Mouse (Mus musculus) heart, postnatal 10 days (tissue): ENCODE data around the gene Rrp1b. TPM values are rescaled to one million over a fixed set of nuclear protein-coding genes. Genes with fewer than 3 reads are reported as not detected.
A peak's percentile ranks its signal among the peaks of the same experiment; 100 is the strongest.

ENCODE experiments used
- DNase-seq, 2 experiments: peaks; one replicate each; pipeline ENCODE4 v3.0.0; 2021
- intact Hi-C: fragments of 180-260 bp; cut with DNase I; formaldehyde crosslinking; loops from one replicate; pipeline ENCODE4 v1.15.1; 2025
- total RNA-seq, 2 experiments: library from RNA; stranded (reverse); gene quantifications; 2 replicates each; pipeline ENCODE4 v1.2.3; 2021

Rrp1b gene
- total RNA-seq = 10 to 100 TPM in 1 of 2 experiments, 1 to 10 TPM in 1; 9.4 to 13.1 TPM

DNA sequence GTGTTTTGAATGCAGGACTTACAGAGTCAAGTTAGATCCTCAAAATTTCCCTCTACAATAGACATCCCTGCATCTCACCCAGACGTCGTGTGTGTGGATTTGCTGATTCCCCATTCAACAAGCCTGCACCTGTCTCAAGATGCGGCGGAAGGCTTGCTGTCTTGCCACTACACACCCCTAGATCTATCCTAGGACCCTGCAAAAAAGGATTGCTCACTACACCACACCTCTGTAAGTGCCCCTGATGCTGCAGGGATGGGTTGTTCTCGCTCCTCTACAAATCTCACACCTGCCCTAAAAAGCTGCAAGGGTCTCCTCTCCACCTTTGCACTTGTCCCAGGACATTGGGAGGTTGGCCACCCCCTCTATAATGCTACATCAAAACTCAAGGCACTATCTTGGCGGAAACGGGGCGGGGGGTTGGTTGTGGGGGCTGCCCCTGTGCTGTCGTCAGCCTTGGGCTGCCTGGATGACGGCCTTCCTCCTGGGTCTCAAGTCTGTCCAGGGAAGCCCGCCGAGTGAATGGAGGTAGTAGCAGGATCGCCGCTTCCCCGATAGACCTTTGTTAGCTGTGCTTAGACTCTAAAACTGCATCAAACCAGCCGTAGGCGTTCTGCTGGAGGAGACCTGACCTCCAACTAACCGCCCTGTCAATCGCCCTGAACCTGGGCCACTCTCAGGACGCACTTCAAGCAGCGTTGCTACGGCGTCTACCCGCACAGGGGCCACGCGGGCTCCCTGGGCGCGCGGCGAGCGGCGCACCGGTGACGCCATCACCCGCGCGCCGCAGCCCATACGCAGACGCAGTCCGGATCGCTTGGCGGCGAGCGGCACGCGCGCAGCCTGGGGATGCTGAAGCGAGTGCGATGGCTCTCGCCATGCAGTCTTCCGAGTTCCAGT is at the start of gene Rrp1b, which contains the start of gene Hsf2bp:
Rrp1b (plus strand) TSS at position 492 of the 900 bp plus-strand sequence.
Hsf2bp (minus strand) TSS at position 741 of the 900 bp plus-strand sequence.
- intact Hi-C loops = loop anchor here (2.0 to 10.0 kb wide), 3 partner anchors 37 to 511 kb away; partner anchors contain the start of gene Ndufv3
- DNase-seq = peak; percentile 80 to 83

DNA sequence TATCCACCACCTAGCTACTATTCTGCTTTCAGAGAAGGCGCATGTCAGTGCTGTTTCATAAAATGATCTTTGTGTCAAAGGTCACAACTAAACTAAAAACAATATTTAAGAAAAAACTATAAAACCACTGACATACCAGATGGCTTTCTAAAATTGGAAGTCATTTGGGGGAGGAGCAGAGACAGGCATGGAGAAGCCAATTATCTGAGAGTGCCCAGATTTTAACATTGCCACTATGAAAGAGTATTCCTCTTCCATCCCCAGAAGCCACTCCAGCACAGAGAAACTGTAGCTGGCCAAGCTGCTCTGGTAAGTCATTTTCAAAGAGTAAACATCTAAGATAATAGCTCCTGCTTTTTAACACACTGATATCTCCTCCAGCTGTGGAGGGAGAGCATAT is 49.0 kb upstream of the Rrp1b start:
- DNase-seq = no peak
- intact Hi-C loops = no loop called here

DNA sequence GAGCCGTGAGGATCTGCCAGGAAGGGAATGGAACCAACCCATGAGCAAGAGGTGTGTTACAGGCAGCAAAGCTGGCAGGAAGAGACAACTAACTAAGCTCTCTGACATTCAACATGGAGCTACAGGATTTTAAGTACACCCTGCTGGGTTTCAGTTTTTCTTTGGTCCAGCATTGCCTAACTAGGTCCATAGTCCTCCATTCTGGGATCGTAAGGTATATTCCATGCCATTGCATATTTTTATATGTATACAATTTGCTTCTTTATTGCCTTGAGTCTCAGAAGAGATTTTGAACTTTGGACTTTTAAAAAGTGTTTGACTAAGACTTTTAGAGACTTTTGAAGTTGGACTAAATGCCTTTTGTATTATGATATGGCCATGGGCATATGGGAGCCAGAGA is 46.9 kb upstream of the Rrp1b start:
- intact Hi-C loops = no loop called here
- DNase-seq = no peak

DNA sequence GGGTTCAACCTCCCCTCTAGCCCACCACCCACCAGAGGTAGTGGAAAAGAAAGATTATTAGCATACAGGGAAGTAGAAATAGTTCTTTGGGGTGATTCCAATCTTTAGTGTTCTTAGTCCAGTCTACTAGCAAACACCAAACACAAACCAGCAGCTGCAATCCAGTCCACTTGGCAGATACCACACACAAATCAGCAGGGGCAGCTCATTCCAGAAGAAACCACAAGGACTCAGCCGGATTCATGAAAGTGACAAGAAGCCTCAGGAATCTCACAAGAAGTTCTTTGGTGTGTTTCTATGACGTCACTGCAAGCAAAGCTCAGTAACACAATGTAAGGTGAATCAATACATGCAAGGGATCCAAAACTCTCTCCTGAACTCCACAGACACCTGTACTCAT is 43.9 kb upstream of the Rrp1b start:
- intact Hi-C loops = no loop called here
- no peak for DNase-seq

DNA sequence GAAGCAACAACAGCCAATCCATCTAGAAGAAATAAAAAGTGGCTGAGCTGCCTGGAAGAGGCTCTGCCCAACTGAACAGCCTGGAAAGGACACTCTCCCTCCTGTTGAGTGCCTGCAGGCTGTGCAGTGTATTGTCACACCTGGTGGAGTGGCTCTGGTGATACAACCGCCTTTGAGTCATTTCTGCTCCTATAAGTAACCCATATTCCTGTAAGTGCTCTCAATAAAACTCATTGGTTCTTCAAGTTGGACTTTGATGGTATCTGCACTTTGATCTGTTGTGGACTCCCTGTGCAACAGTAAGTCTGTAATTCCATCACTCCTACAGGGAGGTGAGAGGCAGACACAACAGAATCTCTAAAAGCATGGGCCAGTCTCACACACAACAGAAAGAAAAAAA is 42.5 kb upstream of the Rrp1b start:
- intact Hi-C loops = no loop called here
- DNase-seq = no peak

DNA sequence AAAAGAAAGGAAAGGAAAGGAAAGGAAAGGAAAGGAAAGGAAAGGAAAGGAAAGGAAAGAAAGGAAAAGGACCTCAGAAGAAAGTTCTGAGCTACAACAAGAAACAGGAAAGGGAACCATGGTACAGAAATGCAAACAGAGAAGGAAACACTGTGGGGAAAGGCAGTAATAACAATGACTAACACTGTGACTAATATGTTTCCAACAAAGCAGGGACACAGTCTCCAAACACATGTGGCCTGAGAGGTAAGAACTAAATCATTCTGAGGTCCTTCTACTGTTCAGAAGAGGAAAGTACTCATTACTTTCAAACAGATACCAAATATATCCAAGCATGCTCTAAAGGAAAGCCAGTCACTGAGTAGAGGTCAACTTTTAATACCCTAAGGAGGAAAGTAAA is 41.8 kb upstream of the Rrp1b start:
- intact Hi-C loops = no loop called here
- no peak for DNase-seq

DNA sequence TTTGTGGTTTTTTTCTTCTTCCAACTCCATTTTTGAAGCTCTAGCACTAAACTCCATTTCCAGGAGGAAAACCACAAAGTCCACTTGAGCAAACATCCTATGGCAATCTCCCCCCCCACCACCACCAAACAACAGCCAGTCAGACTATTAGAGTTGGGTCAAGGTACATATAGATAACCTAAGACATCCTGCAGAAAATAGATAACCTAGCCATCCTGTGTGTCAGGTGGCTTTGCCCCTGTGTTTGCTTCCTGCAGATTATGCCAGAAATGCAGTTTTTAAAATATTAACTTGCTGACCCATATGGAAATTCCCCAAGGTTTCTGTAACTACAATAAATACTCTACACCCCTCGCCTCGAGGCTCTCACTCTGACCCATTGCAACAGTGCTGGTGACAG is 40.1 kb upstream of the Rrp1b start:
- DNase-seq = no peak
- intact Hi-C loops = no loop called here

DNA sequence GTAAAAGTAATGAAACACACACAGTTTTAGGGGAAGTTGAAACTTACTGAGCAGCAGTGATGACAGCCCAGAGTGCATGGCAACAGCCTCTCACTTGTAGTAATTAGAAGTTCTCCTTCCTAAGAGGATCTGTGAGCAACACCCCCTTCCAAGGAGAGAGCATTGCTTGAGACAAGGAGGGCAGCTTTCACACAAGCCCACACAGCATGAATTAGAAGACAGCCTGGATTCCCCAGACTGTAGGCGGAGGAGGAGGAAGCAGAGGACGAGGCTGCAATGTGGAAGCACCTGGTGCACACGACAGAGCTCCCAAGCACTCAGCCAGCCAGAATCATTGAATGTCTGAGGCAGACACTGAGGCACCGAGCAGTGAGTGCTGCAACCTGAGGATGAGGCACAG is 39.6 kb upstream of the Rrp1b start:
- no peak for DNase-seq
- intact Hi-C loops = no loop called here

DNA sequence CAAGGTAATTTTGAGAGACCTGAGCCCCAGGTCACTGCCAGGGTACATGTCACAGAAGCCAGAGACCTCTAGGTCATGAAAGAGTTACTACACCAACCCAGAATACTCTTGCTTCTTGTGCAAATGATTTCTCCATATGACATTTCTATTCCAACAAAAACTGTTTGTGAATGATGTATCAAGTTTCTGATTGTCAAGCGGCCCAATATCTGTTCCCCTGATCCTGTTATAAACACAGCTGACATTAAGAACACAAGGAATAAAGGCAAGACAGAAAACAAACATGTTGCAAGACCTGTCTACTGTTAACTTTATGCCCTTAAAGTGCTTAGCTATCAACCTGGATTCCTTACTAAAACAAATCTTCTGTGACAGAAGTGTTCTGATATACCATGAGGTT is 37.5 kb upstream of the Rrp1b start:
- DNase-seq = no peak
- intact Hi-C loops = no loop called here

DNA sequence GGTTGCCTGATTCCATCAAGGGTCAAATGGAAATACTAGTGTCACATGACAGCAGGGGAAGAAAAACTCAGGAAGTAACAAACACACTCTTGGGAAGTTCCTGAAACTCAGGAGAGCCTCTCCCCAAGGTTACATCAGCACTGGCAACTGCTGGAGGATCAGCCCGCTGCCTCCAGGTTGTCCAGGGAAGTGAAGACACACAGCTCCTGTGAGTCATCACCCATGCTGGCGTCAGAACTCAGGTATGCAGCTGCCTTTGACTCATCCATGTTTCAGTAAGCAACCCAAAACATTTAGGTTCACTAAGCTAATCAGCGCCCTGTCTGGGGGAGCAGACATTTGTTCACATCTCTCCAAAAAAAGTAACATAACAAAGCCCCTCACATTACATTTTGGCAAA is 32.6 kb upstream of the Rrp1b start:
- no peak for DNase-seq

DNA sequence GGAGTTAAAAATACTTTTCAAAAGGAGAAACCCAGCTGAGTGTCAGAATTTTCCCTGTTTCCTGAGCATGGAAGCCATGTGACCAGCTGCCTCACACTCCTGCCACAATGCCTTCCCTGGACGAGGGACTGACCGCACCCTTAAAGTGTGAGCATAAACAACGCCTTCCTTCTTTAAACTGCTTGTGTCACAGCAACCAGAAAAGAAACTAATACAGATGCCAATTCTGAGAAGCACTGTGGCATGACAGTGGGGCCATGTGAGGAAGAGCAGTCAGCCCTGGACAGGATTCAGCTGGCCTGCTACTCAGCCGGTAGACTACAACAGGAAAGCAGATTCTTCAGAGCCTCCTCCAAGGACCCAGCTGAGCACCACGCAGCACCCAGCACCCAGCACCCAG is 29.1 kb upstream of the Rrp1b start:
- intact Hi-C loops = no loop called here
- DNase-seq = peak; percentile 29 to 42

More for the DNA sequence above, 32.6 kb upstream of the Rrp1b start:
- intact Hi-C loops = no loop called here

DNA sequence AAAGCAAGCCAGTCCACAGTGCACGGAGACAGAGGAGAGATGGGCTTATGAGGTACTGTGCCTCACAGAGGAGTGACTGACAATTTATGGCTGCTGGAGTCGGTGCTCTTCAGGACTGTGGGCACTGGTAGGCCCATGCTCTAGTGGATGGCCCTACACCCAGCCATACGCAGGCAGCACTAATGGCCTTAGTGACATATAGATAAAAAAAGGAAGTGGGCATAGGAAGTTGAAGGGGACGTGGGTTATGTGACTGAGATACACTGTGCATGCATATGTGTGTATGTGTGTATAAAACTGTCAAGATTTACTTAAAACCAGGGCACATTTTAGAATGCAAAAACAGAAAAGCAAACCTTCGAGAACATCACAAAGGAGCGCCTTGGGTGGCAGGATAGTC is 24.2 kb upstream of the Rrp1b start:
- intact Hi-C loops = no loop called here
- no peak for DNase-seq

DNA sequence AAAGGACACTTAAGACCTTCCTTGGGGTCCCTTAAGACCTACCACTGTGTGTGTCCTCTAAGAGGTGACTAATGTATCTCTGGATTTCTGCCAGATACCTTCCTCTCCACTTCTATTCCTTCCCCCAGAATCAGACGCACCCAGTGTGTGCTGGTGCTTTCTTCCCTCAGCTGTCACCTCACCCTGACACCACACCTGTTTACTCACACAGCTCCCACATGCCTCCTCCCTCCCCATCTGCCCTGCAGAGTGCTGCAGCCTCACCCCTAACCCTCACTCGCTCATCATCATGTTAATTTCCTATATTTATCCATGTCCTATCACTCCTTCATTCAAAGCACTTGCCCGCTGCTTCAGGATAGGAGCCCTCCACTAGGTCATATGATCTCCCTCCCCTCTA is 23.6 kb upstream of the Rrp1b start:
- DNase-seq = no peak
- intact Hi-C loops = no loop called here

DNA sequence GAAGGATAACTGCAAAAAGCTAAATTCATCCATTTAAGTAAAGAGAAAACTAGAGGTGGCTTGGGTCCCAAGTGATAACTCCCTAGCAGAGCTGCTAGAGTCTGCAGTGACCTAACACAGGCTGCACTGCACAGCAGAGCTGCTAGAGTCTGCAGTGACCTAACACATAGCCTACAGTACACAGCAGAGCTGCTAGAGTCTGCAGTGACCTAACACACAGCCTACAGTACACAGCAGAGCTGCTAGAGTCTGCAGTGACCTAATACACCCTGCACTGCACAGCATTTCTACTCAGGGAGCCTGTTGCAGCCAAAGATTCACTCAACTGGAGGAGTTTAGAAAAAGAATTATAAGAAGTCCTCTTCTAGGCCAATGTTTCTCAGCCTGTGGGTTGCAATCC is 22.2 kb upstream of the Rrp1b start:
- intact Hi-C loops = no loop called here
- DNase-seq = no peak

DNA sequence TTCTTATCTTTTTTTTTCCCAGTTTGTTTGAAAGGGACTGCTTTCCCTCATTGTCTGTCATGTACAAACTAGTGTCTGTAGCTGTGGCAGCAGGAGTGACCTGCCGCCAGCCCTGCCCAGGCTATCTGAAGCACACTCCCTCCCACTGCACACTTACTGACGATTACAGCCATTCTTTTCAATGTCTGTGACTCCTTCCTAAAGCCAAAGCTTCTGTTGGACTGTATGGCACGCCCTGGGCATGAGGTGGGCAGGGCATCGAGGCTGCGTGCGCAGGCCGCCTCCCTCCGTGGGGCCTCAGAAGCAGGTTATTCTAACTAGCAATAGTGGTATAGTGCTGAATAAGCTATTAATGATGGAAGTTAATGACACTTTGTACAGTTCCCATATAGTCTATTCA is 19.4 kb upstream of the Rrp1b start:
- no peak for DNase-seq
- intact Hi-C loops = no loop called here

DNA sequence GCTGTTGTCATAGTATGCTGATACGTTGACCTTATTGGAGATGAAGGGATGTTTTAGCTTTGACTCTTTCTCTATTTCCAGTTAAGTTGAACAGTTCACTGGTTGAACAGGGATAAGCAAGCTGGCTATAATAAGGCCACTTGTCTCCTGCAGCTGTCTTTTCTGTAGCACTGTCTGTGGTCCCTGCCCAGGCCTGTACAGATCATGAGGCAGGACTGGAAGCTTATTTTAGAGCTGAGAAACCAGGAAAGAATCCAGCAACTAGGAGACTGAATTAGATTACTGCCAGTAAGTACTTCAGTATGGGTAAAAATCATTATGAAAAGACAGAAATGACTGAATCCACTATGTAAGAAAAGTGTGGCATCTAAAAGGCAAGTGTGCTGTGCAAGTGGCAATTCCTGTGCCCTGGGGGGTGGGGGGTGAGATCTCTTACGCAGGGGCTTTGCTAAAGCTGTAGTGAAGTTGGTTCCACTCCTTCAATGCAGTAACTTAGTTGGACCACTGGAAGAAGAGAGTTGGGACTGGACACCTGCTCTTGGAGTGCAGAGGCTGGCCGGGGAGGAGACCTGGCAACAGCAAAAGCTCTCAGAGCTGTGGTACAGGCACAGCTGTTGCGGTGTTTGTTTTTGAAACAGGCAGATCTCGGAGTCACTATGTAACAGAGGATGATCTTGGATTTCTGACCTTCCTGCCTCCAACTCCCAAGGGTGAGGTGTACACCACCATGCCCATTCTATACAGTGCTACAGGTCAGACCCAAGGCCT is 17.6 kb upstream of the Rrp1b start:
- peak; percentile 60 to 71 for DNase-seq
- intact Hi-C loops = no loop called here

DNA sequence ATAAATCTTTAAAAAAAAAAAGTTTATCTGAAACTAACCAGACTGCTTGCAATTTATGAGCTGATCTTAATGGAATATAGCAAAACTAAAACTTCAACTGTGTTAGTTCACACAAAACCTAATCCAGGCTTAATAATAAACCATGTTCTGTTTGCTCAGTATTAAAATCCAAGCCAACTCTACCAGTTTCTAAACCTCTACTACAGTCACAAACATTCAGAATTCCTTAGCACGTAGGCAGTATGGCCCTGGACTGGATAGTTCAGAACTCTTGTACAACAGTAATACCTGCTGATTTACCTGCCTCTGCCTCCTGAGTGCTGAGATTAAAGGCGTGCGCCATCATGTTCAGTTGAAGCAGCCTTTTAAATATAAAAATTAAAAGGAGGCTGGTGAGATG is 13.9 kb upstream of the Rrp1b start:
- intact Hi-C loops = loop anchor here (5.0 kb wide), 1 partner anchor 80 kb away; no protein-coding TSS in a partner anchor
- DNase-seq = no peak

DNA sequence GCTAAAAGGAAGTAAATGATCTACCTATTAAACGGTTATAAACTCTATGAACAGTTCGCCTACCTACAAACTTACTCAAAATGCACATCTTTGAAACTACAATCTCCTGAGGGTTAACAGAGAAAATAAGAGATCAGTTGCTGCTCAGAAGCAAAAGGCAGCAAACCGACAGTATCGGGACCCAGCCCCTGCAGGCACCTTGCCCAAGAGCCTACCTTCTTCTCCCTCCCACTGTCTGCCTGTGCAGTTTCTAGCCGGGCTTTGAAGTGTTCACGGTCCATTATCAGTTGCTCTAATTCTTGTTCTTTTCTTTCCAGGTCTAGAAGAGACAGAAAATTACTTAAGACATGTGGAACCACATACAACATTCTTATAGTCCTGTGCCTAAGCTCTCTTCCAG is 13.3 kb upstream of the Rrp1b start:
- intact Hi-C loops = loop anchor here (5.0 kb wide), 1 partner anchor 80 kb away; no protein-coding TSS in a partner anchor

DNA sequence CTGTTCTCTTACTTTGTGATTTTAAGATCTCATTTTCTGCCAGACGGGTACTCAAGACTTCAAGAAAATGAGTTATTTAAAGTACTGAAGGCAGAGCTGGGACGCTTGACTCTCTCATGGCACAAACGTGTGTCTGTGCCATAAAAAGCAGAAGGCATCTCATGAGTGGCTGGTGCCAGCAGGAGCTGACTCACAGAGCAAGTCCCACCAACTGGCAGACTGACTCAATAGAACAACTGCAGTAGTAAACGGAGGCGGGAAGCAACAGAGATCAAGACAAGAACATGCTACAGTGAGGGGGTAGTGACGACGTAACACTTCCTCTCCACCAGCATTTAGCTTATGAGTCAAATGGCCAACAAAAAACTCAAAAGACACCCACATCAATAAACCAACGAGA is 12.8 kb upstream of the Rrp1b start:
- intact Hi-C loops = loop anchor here (5.0 kb wide), 1 partner anchor 81 kb away; no protein-coding TSS in a partner anchor
- peak in 1 of 2 experiments; percentile 48 for DNase-seq

More for the DNA sequence above, 13.3 kb upstream of the Rrp1b start:
- no peak for DNase-seq

DNA sequence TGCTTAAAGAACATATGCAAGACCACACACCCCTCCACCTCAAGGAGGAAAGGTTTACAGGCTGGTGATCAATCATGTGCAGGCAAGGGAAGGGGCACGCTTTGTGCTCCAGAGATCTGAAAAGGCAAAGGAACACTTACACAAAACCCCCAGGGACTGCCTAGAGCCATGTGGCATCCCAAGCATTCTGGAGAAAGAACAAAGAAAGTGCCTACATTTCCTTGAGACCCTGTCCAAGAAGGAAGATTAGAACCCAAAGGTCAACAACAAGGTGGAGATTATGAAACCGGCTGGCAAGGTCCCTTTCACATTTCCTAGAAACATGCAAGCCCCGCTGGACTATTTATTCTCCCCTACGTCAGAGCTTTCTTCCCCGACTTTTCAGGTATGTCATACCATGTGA is 11.2 kb upstream of the Rrp1b start:
- intact Hi-C loops = loop anchor here (1.0 to 5.0 kb wide), 3 partner anchors 82 to 339 kb away; partner anchors contain the start of gene Sik1
- no peak for DNase-seq

DNA sequence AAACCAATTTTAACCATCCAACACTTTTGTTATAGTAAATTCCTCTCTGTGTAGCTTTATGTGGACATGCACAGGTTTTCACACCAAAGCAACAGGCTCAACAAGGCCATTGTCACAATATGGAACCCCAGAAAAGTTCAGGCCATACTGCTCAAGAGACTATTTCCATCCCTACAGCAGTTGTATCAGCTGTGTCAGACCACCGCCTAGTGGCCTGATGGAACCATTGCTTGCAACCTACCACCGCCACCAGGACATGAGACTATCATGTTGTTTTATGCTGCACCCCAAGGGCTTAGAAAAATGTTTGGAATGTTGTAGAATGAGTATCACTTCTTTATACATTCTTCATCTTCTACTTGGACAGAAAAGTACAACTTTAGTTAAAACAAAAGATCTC is 10.5 kb upstream of the Rrp1b start:
- DNase-seq = peak; percentile 83
- intact Hi-C loops = loop anchor here (1.0 kb wide), 2 partner anchors 170 to 340 kb away; partner anchors contain the start of gene Sik1
